Mouse (Mus musculus) T-helper 1 cell (primary cell): Measurements from ENCODE around the gene Zfpm1.

ENCODE experiments used
- in situ Hi-C: fragments of 300-600 bp; cut with MboI, MseI; formaldehyde crosslinking; loops from one replicate; pipeline ENCODE4 v1.15.1; 2025; ENCODE audit warnings: high pct_unique_total_duplicates

Zfpm1 gene

DNA sequence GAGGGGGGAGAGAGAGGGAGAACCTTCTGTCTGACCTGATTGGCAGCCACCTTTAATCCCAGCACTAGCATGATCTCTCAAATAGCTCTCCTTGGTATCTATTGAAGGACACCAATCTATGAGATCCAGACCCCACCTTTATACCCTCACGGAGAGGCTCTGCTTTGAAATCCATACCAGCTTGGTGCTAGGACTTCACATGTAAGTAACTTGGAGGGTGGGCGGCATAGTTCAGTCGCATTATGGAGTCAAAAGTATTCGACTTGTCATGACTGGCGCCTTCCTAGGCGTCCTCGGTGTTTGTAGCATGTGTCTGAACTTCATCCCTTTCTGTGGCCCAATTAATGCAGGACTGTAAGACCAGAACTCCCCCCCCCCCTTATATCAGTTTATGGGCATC is 93.4 kb downstream of the Zfpm1 start:
- in situ Hi-C loops = loop anchor here (5.0 kb wide), 1 partner anchor 93 kb away; the partner anchor contains the start of gene Zfpm1

GRCm38 (mm10) chr8:122375751-122376364 is 93.9 kb downstream of the Zfpm1 start:
- in situ Hi-C loops = loop anchor here (5.0 kb wide), 1 partner anchor 94 kb away; the partner anchor contains the start of gene Zfpm1

DNA sequence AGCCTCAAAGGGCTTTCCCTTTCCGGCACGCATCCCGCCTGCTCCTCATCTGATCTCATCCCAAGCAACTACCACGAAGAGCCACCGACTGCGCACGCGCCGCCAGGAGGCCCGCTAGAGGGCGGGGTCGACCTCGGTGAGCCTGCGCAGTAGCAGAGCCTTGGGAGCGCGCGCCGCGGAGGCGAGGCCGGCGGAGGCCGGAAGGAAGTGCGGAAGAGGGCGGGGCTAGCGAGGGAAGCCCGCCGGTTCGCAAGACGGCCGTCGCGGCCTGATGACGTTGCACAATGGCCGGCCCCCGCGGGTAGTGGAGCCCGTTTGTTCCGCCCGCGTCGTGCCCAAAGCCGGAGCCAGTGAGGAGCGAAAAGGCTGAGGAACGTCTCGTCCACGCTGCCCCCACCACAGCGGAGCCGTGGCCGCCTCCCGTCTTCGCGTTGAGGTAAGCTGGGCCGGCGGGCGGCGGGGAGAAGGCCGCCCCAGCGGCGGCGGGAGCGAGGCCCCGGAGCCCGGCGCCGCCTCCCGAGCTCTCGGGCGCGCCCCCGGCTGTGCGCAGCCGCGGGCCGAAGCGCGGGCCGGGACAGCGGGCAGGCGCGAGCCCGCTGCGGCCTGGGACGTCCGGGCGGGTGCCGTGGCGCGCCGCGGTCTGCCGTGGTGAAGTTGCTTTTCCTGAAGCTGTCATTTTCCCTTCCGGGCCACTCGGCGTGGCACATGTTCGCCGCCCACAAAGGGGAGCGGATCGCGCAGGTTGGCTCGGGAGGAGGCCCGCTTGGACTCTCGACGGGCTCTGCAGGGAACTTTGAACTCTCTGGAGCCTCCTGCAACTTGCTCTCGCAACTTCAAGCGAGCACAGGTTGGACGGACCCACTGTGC is 94.7 kb downstream of the Zfpm1 start, which contains the start of gene Zc3h18:
Gene Zc3h18, plus strand, starts transcription at position 245 of the 867 bp plus-strand sequence.
- in situ Hi-C loops = loop anchor here (5.0 kb wide), 1 partner anchor 94 kb away; the partner anchor contains the start of gene Zfpm1

- in situ Hi-C loops = no loop called here
Observed at GRCm38 (mm10) chr8:122383039-122383438, 101.1 kb downstream of the Zfpm1 start.
